Comparison of ENCODE assay signal across 13 mouse cellular contexts in genomic region chr11:104000667-104001394, GRCm38 (mm10). TPM values are rescaled to one million over a fixed set of nuclear protein-coding genes. Genes with fewer than 3 reads are reported as not detected.
DNase-seq lines count a peak whose midpoint lies in the region; ATAC-seq and TF ChIP-seq lines count a peak whose summit lies in the region.
"Had no signal": no experiment of that assay in that cellular context is flagged by ENCODE, and none has a peak within 500 bp of the region (broad histone marks: within the 10 kb centered on the region; RNA-seq: fewer than 3 reads in every experiment).

No protein-coding gene starts in this region.

- H3K9ac ChIP-seq in kidney, embryonic 16.5 days (replicated peaks; ENCODE audit: low read length) = no peak overlapping the region
- H3K9ac ChIP-seq in MEL (ENCODE audit: control insufficient read depth, low read depth, low read length, poor library complexity, severe bottlenecking) = peak overlapping the region; percentile 47
- H3K9ac ChIP-seq: embryonic facial prominence, embryonic 12.5 days; hindbrain, embryonic 15.5 days; liver, embryonic 14.5 days had no signal

- H3K27me3 ChIP-seq in kidney, adult 2 months (replicated peaks; ENCODE audit: control insufficient read depth, insufficient read depth, low read length) = no peaks in the 10 kb centered on the region
- 0 out of 2 replicates have a peak, but pooled peaks cover 3% of the 10 kb centered on the region for H3K27me3 ChIP-seq in kidney, embryonic 16.5 days (ENCODE audit: insufficient read depth, low read length)
- no peaks in the 10 kb centered on the region for H3K27me3 ChIP-seq in MEL (ENCODE audit: control insufficient read depth in 1 of 2, insufficient read depth in 2 of 2, low read length in 2 of 2)
- H3K27me3 ChIP-seq: embryonic facial prominence, embryonic 12.5 days; hindbrain, embryonic 15.5 days had no signal

- no peaks in the 10 kb centered on the region for H3K4me1 ChIP-seq in kidney, adult 2 months (ENCODE audit: control insufficient read depth, insufficient read depth, low read length)
- H3K4me1 ChIP-seq in kidney, embryonic 16.5 days (ENCODE audit: insufficient read depth, low read length) = no peaks in the 10 kb centered on the region
- H3K4me1 ChIP-seq in MEL (ENCODE audit: control insufficient read depth in 1 of 2, insufficient read depth in 2 of 2, low read length in 2 of 2) = peaks cover 4 to 18% of the 10 kb centered on the region in 2 experiments; a peak in 3 of 4 replicates
- H3K4me1 ChIP-seq: embryonic facial prominence, embryonic 12.5 days; hindbrain, embryonic 15.5 days had no signal

- no peaks in the 10 kb centered on the region for H3K36me3 ChIP-seq in kidney, adult 2 months (ENCODE audit: control insufficient read depth, insufficient read depth, low read length)
- H3K36me3 ChIP-seq in kidney, embryonic 16.5 days (ENCODE audit: insufficient read depth, low read length) = no peaks in the 10 kb centered on the region
- H3K36me3 ChIP-seq in MEL (ENCODE audit: control insufficient read depth in 1 of 2, insufficient read depth in 2 of 2, low read length in 2 of 2) = peaks cover 0 to 13% of the 10 kb centered on the region in 2 experiments; a peak in 2 of 4 replicates
- H3K36me3 ChIP-seq: embryonic facial prominence, embryonic 12.5 days; hindbrain, embryonic 15.5 days had no signal

- H3K79me2 ChIP-seq in MEL (ENCODE audit: control insufficient read depth, insufficient read depth, low read length, poor library complexity) = no peaks in the 10 kb centered on the region

- TF ChIP-seq CTCF in kidney, adult 2 months (conservative IDR thresholded peaks at IDR 0.05; ENCODE audit: insufficient read depth, insufficient read length, low read depth, low read length) = no peak
- peak in 2 of 3 experiments; percentile 20 to 49; a peak in 3 of 6 replicates for TF ChIP-seq CTCF in MEL (IDR thresholded peaks at IDR 0.05 in 2 of 3, conservative IDR thresholded peaks at IDR 0.05 in 1 of 3; ENCODE audit: control insufficient read depth in 1 of 3, insufficient read depth in 1 of 3, low read depth in 2 of 3, low read length in 3 of 3, poor library complexity in 1 of 3, severe bottlenecking in 1 of 3)

- no peak for TF ChIP-seq POLR2A in kidney, adult 2 months (IDR thresholded peaks at IDR 0.05; ENCODE audit: low read depth, low read length)
- TF ChIP-seq POLR2A in MEL (IDR thresholded peaks at IDR 0.05; ENCODE audit: control insufficient read depth in 1 of 2, insufficient read depth in 1 of 2, low read depth in 1 of 2, low read length in 2 of 2, poor library complexity in 1 of 2) = no peak

- no peaks in the 10 kb centered on the region for H3K9me3 ChIP-seq in kidney, embryonic 16.5 days (ENCODE audit: low read length)
- no peaks in the 10 kb centered on the region for H3K9me3 ChIP-seq in MEL (replicated peaks; ENCODE audit: insufficient read depth, low read length)
- H3K9me3 ChIP-seq: embryonic facial prominence, embryonic 12.5 days; hindbrain, embryonic 15.5 days had no signal

- no peak for TF ChIP-seq RAD21 in MEL (IDR thresholded peaks at IDR 0.05; ENCODE audit: low read depth, low read length)

- TF ChIP-seq EP300 in MEL (IDR thresholded peaks at IDR 0.05; ENCODE audit: low read depth in 1 of 2, low read length in 2 of 2) = peak; percentile 55 to 61

- no peak overlapping the region for H3K4me2 ChIP-seq in kidney, embryonic 16.5 days (replicated peaks; ENCODE audit: low read depth, low read length)
- H3K4me2 ChIP-seq: embryonic facial prominence, embryonic 12.5 days; hindbrain, embryonic 15.5 days had no signal

- no peak overlapping the region for H3K4me3 ChIP-seq in kidney, adult 2 months (ENCODE audit: insufficient read depth, low read depth, low read length)
- H3K4me3 ChIP-seq in kidney, embryonic 16.5 days (ENCODE audit: low read length) = no peak overlapping the region
- H3K4me3 ChIP-seq in MEL (ENCODE audit: control insufficient read depth in 1 of 2, insufficient read depth in 1 of 2, low read depth in 2 of 2, low read length in 2 of 2) = peak overlapping the region; percentile 34 to 42
- H3K4me3 ChIP-seq: embryonic facial prominence, embryonic 12.5 days; hindbrain, embryonic 15.5 days had no signal

- peak; percentile 36 for DNase-seq in kidney, adult 2 months
- peak; percentile 95 for DNase-seq in MEL (ENCODE audit: low read depth, low spot score)
- DNase-seq in heart, postnatal 36 days = peak; percentile 25 to 39
- DNase-seq in skeletal muscle tissue, adult 2 months (ENCODE audit: low read depth, low spot score) = peak; percentile 43
- DNase-seq in frontal cortex, postnatal 25 days (ENCODE audit: low spot score in 2 of 2) = no peak
- no peak for DNase-seq in c-Kit-positive CD71-positive TER-119-positive erythroid progenitor cells, embryonic 14.5 days (ENCODE audit: low spot score)
- DNase-seq in embryo, embryonic 11 days = no peak
- DNase-seq: right cerebral cortex, postnatal 14 days; thymus, postnatal 4 days had no signal

- H3K27ac ChIP-seq in kidney, adult 2 months (ENCODE audit: insufficient read depth, low read depth, low read length) = no peak overlapping the region
- no peak overlapping the region for H3K27ac ChIP-seq in kidney, embryonic 16.5 days (ENCODE audit: low read length)
- H3K27ac ChIP-seq in MEL (ENCODE audit: control insufficient read depth, low read depth, low read length) = peak overlapping the region; percentile 57; the same call in 1 of the 2 replicates
- H3K27ac ChIP-seq: embryonic facial prominence, embryonic 12.5 days; hindbrain, embryonic 15.5 days; liver, embryonic 14.5 days had no signal

- no peak for ATAC-seq in kidney, embryonic 16.5 days (ENCODE audit: low FRiP score, low TSS enrichment)

- 64% methylated on average over 9 of the region's 9 CpGs for WGBS in kidney, adult 2 months
- 69% methylated on average over 9 of the region's 9 CpGs for WGBS in kidney, embryonic 16.5 days

- intact Hi-C loops in heart, postnatal 36 days (cut with DNase I) = no loop called here

TF ChIP-seq in MEL, 35 proteins besides CTCF, POLR2A, EP300 and RAD21:
- TF ChIP-seq MYC (IDR thresholded peaks at IDR 0.05; ENCODE audit: low read depth, low read length) (peak; percentile 35; the same call in 1 of the 2 replicates), MYB (IDR thresholded peaks at IDR 0.05; ENCODE audit: low read depth, low read length) (no peak), MAX (IDR thresholded peaks at IDR 0.05; ENCODE audit: low read length) (peak; percentile 51), TBP (IDR thresholded peaks at IDR 0.05; ENCODE audit: low read depth, low read length) (no peak; the same call in 1 of the 2 replicates), ELF1 (IDR thresholded peaks at IDR 0.05; ENCODE audit: low read depth, low read length) (peak; percentile 69), MXI1 (IDR thresholded peaks at IDR 0.05; ENCODE audit: low read depth, low read length) (peak; percentile 78), SIN3A (IDR thresholded peaks at IDR 0.05; ENCODE audit: low read length) (peak; percentile 69), ETS1 (IDR thresholded peaks at IDR 0.05; ENCODE audit: low read depth, low read length) (0 out of 2 replicates have a peak, but pooled peaks have one; percentile 5)

RNA-seq across cellular contexts. Expression of gene Arf2, which starts 34.3 kb away (rescaled TPM):
- 12.9 and 15.0 TPM in 2 replicates for polyA plus RNA-seq in kidney, adult 2 months (2012; rRNA removed)
- polyA plus RNA-seq in kidney, embryonic 16.5 days (2015; fragmentation: Nextera tagmentation; extraction: Ambion mirVana) = 67.8 and 69.8 TPM in 2 replicates
- 32.1 and 36.1 TPM in 2 replicates for total RNA-seq in MEL (2012; rRNA removed)
- 10 to 100 TPM in 1 of 2 experiments, not detected in 1; 23.6 TPM for polyA plus RNA-seq in MEL (2012; ENCODE audit: insufficient read depth in 1 of 2, insufficient read length in 2 of 2, low read depth in 1 of 2, low replicate concordance in 2 of 2, missing spikeins in 1 of 2)
- total RNA-seq in heart, postnatal 36 days (2021) = 10 to 100 TPM; 29.8 to 30.4 TPM

RNA-seq across cellular contexts. Expression of gene Nsf, which starts 47.0 kb away (rescaled TPM):
- 35.4 and 39.4 TPM in 2 replicates for polyA plus RNA-seq in kidney, adult 2 months (2012; rRNA removed)
- 47.5 and 54.2 TPM in 2 replicates for polyA plus RNA-seq in kidney, embryonic 16.5 days (2015; fragmentation: Nextera tagmentation; extraction: Ambion mirVana)
- 37.9 and 43.4 TPM in 2 replicates for total RNA-seq in MEL (2012; rRNA removed)
- 10 to 100 TPM in 1 of 2 experiments, not detected in 1; 40.2 TPM for polyA plus RNA-seq in MEL (2012; ENCODE audit: insufficient read depth in 1 of 2, insufficient read length in 2 of 2, low read depth in 1 of 2, low replicate concordance in 2 of 2, missing spikeins in 1 of 2)
- 10 to 100 TPM; 26.2 to 27.4 TPM for total RNA-seq in heart, postnatal 36 days (2021)

Comparison
In these comparisons a context has a peak if more than half of its experiments do, and no peak if none do; other contexts are left out.
1. DNase-seq: peak in kidney, adult 2 months (single experiment), MEL (single experiment), heart, postnatal 36 days (2 of 2) and skeletal muscle tissue, adult 2 months (single experiment); none in frontal cortex, postnatal 25 days (0 of 2), c-Kit-positive CD71-positive TER-119-positive erythroid progenitor cells, embryonic 14.5 days (single experiment) and embryo, embryonic 11 days (single experiment).
2. H3K4me3 ChIP-seq: peak in MEL (2 of 2); none in kidney, adult 2 months (single experiment) and kidney, embryonic 16.5 days (single experiment).